Mouse (Mus musculus) G1E (cell line): ENCODE results near the gene Jagn1.

Experiments used
- CTCF ChIP-seq: IDR thresholded peaks from 2 replicates; pipeline ENCODE4 v1.5.1; 2012; ENCODE audit warnings: low read depth, low read length, inconsistent platforms, mixed read lengths
- GATA1 ChIP-seq: IDR thresholded peaks from 2 replicates; pipeline ENCODE4 v1.6.1; 2012; ENCODE audit warnings: borderline replicate concordance, low read length, inconsistent platforms, mixed read lengths
- GATA2 ChIP-seq: IDR thresholded peaks from 2 replicates; pipeline ENCODE4 v1.6.1; 2012; ENCODE audit warnings: low read depth, low read length, inconsistent platforms, borderline replicate concordance
- TAL1 ChIP-seq: conservative IDR thresholded peaks from 2 replicates; pipeline ENCODE4 v1.6.1; 2012; ENCODE audit warnings: low read depth, low read length, inconsistent platforms, mixed read lengths

- no peak for TF ChIP-seq CTCF
- no peak for TF ChIP-seq GATA1
- TF ChIP-seq GATA2 = no peak
- no peak for TF ChIP-seq TAL1
Observed at GRCm38 (mm10) chr6:113483100-113483615, 40.8 kb downstream of the Jagn1 start, which contains the start of gene Creld1.
